25 mouse cellular contexts compared by ENCODE assay signal in genomic region chr6:23124823-23125222, GRCm38 (mm10). TPM values are rescaled to one million over a fixed set of nuclear protein-coding genes. Genes with fewer than 3 reads are reported as not detected.
DNase-seq lines count a peak whose midpoint lies in the region; ATAC-seq and TF ChIP-seq lines count a peak whose summit lies in the region.
"Had no signal": no experiment of that assay in that cellular context is flagged by ENCODE, and none has a peak within 500 bp of the region (broad histone marks: within the 10 kb centered on the region; RNA-seq: fewer than 3 reads in every experiment).

No protein-coding gene starts in this region.

- TF ChIP-seq EP300 in lung, postnatal 0 days (IDR thresholded peaks at IDR 0.05), result no peak

- WGBS in liver, adult 2 months, result 51% methylated on average over 2 of the region's 2 CpGs
- WGBS in liver, embryonic 11.5 days, result 76% methylated on average over 2 of the region's 2 CpGs
- WGBS in lung, embryonic 14.5 days, result 66% methylated on average over 2 of the region's 2 CpGs
- 51% methylated on average over 2 of the region's 2 CpGs for WGBS in lung, postnatal 0 days

- H3K4me2 ChIP-seq in liver, embryonic 11.5 days, result no peak overlapping the region
- no peak overlapping the region for H3K4me2 ChIP-seq in lung, embryonic 14.5 days
- no peak overlapping the region for H3K4me2 ChIP-seq in lung, postnatal 0 days (replicated peaks; ENCODE audit: low read depth, low read length)
- H3K4me2 ChIP-seq: embryonic facial prominence, embryonic 13.5 days; embryonic facial prominence, embryonic 15.5 days; forebrain, embryonic 12.5 days had no signal

- 0 out of 2 replicates have a peak overlapping the region, but pooled peaks have one; percentile 23 for H3K27ac ChIP-seq in liver, adult 2 months (replicated peaks; ENCODE audit: insufficient read depth, low read depth, low read length)
- H3K27ac ChIP-seq in liver, embryonic 11.5 days (ENCODE audit: low read depth, low read length), result no peak overlapping the region
- no peak overlapping the region for H3K27ac ChIP-seq in lung, embryonic 14.5 days (ENCODE audit: low read depth)
- H3K27ac ChIP-seq in lung, postnatal 0 days (ENCODE audit: low read length), result no peak overlapping the region
- H3K27ac ChIP-seq: embryonic facial prominence, embryonic 13.5 days; embryonic facial prominence, embryonic 15.5 days; forebrain, embryonic 10.5 days; forebrain, embryonic 12.5 days had no signal

- no peak for ATAC-seq in liver, embryonic 11.5 days (replicated peaks; ENCODE audit: low FRiP score)
- peak; percentile 41; the same call in 1 of the 2 replicates for ATAC-seq in lung, embryonic 14.5 days (ENCODE audit: insufficient read depth)
- ATAC-seq in lung, postnatal 0 days, result peak; percentile 57
- ATAC-seq: forebrain, embryonic 14.5 days had no signal

- H3K79me2 ChIP-seq in liver, adult 2 months (ENCODE audit: control insufficient read depth, insufficient read depth, low read length), result peaks cover 17% of the 10 kb centered on the region; the same call in 1 of the 2 replicates

- H3K9me3 ChIP-seq in liver, embryonic 11.5 days (ENCODE audit: control insufficient read depth, low read length), result no peaks in the 10 kb centered on the region
- no peaks in the 10 kb centered on the region for H3K9me3 ChIP-seq in lung, embryonic 14.5 days (ENCODE audit: low read depth, low read length)
- H3K9me3 ChIP-seq in lung, postnatal 0 days (ENCODE audit: low read length), result no peaks in the 10 kb centered on the region
- H3K9me3 ChIP-seq: embryonic facial prominence, embryonic 13.5 days; embryonic facial prominence, embryonic 15.5 days; forebrain, embryonic 10.5 days; forebrain, embryonic 12.5 days had no signal

- H3K9ac ChIP-seq in liver, adult 2 months (ENCODE audit: low read depth, low read length), result no peak overlapping the region
- no peak overlapping the region for H3K9ac ChIP-seq in liver, embryonic 11.5 days (ENCODE audit: low read depth, low read length)
- H3K9ac ChIP-seq in lung, embryonic 14.5 days, result no peak overlapping the region
- H3K9ac ChIP-seq in lung, postnatal 0 days (replicated peaks; ENCODE audit: low read depth), result no peak overlapping the region
- H3K9ac ChIP-seq: embryonic facial prominence, embryonic 13.5 days; embryonic facial prominence, embryonic 15.5 days; forebrain, embryonic 12.5 days had no signal

- H3K4me1 ChIP-seq in liver, adult 2 months (ENCODE audit: control insufficient read depth, insufficient read depth, low read length), result peaks cover 20% of the 10 kb centered on the region
- no peaks in the 10 kb centered on the region for H3K4me1 ChIP-seq in liver, embryonic 11.5 days (replicated peaks; ENCODE audit: control insufficient read depth, insufficient read depth, low read length)
- H3K4me1 ChIP-seq in lung, embryonic 14.5 days (ENCODE audit: insufficient read depth), result peaks cover 3% of the 10 kb centered on the region; the same call in 1 of the 2 replicates
- H3K4me1 ChIP-seq in lung, postnatal 0 days (ENCODE audit: insufficient read depth, low read depth, low read length), result no peaks in the 10 kb centered on the region
- H3K4me1 ChIP-seq: embryonic facial prominence, embryonic 15.5 days; forebrain, embryonic 10.5 days; forebrain, embryonic 12.5 days had no signal

- TF ChIP-seq POLR2A in liver, adult 2 months (IDR thresholded peaks at IDR 0.05; ENCODE audit: extremely low read depth, insufficient read depth, low read length), result no peak

- DNase-seq in liver, adult 2 months (ENCODE audit: extremely low read depth, low read depth, low spot score), result peak; percentile 51
- no peak for DNase-seq in liver, embryonic 11.5 days (ENCODE audit: low spot score)
- no peak for DNase-seq in lung, embryonic 14.5 days
- no peak for DNase-seq in lung, postnatal 14 days
- peak; percentile 25 for DNase-seq in lung, postnatal 0 days (ENCODE audit: low spot score)
- no peak for DNase-seq in lung, postnatal 10 days
- DNase-seq: adrenal gland, adult 2 months; adrenal gland, postnatal 10 days; adrenal gland, postnatal 25 days; cerebellum, adult 11 months; cerebellum, adult 18-20 months; cerebellum, adult 8-10 months; cerebellum, adult 9-11 months; cerebellum, postnatal 14 days; cerebellum, postnatal 36 days; embryo, embryonic 11 days had no signal

- peaks cover 18% of the 10 kb centered on the region for H3K36me3 ChIP-seq in liver, adult 2 months (ENCODE audit: control insufficient read depth, insufficient read depth, low read length)
- H3K36me3 ChIP-seq in liver, embryonic 11.5 days (ENCODE audit: control insufficient read depth, insufficient read depth, low read length), result no peaks in the 10 kb centered on the region
- H3K36me3 ChIP-seq in lung, embryonic 14.5 days (ENCODE audit: insufficient read depth), result no peaks in the 10 kb centered on the region
- no peaks in the 10 kb centered on the region for H3K36me3 ChIP-seq in lung, postnatal 0 days (ENCODE audit: insufficient read depth, low read length)
- H3K36me3 ChIP-seq: embryonic facial prominence, embryonic 13.5 days; embryonic facial prominence, embryonic 15.5 days; forebrain, embryonic 10.5 days; forebrain, embryonic 12.5 days had no signal

- no peaks in the 10 kb centered on the region for H3K27me3 ChIP-seq in liver, adult 2 months (ENCODE audit: control insufficient read depth, insufficient read depth, low read length)
- H3K27me3 ChIP-seq in liver, embryonic 11.5 days (replicated peaks; ENCODE audit: control insufficient read depth, insufficient read depth, low read length), result no peaks in the 10 kb centered on the region
- H3K27me3 ChIP-seq in lung, embryonic 14.5 days (ENCODE audit: insufficient read depth, low read length), result no peaks in the 10 kb centered on the region
- H3K27me3 ChIP-seq in lung, postnatal 0 days (replicated peaks; ENCODE audit: insufficient read depth, low read length), result no peaks in the 10 kb centered on the region
- H3K27me3 ChIP-seq: embryonic facial prominence, embryonic 13.5 days; embryonic facial prominence, embryonic 15.5 days; forebrain, embryonic 12.5 days had no signal

- TF ChIP-seq CTCF in liver, adult 2 months (IDR thresholded peaks at IDR 0.05; ENCODE audit: low read depth, low read length), result no peak
- TF ChIP-seq CTCF in lung, embryonic 14.5 days (IDR thresholded peaks at IDR 0.05; ENCODE audit: low read depth), result no peak
- TF ChIP-seq CTCF in lung, postnatal 0 days (IDR thresholded peaks at IDR 0.05), result no peak

- no peak overlapping the region for H3K4me3 ChIP-seq in liver, adult 2 months (ENCODE audit: insufficient read depth, low read depth, low read length)
- H3K4me3 ChIP-seq in liver, embryonic 11.5 days (ENCODE audit: low read depth, low read length), result no peak overlapping the region
- no peak overlapping the region for H3K4me3 ChIP-seq in lung, embryonic 14.5 days (ENCODE audit: low read depth, low read length)
- no peak overlapping the region for H3K4me3 ChIP-seq in lung, postnatal 0 days (ENCODE audit: low read depth, low read length)
- H3K4me3 ChIP-seq: embryonic facial prominence, embryonic 13.5 days; embryonic facial prominence, embryonic 15.5 days; erythroblast, embryonic 14.5 days; forebrain, embryonic 10.5 days; forebrain, embryonic 12.5 days had no signal

RNA-seq across cellular contexts. Expression of gene Aass, which starts 8.0 kb away (rescaled TPM):
- 328 and 378 TPM in 2 replicates for total RNA-seq in liver, adult 2 months (2014; rRNA removed)
- polyA plus RNA-seq in liver, adult 2 months (2012; rRNA removed), result 66.8 and 84.2 TPM in 2 replicates
- polyA plus RNA-seq in liver, embryonic 11.5 days (2014; fragmentation: Nextera tagmentation; extraction: Ambion mirVana), result 21.7 and 26.6 TPM in 2 replicates
- polyA plus RNA-seq in lung, embryonic 14.5 days (2014; fragmentation: Nextera tagmentation; extraction: Ambion mirVana), result 3.1 and 3.6 TPM in 2 replicates
- 1.8 and 1.9 TPM in 2 replicates for polyA plus RNA-seq in lung, postnatal 0 days (2015; fragmentation: Nextera tagmentation; extraction: Ambion mirVana)
- total RNA-seq: common myeloid progenitor, adult 5-6 weeks; MEL had no signal
- polyA plus RNA-seq: C2C12; erythroblast, embryonic 14.5 days had no signal

Comparison
In these comparisons a context has a peak if more than half of its experiments do, and no peak if none do; other contexts are left out.
1. DNase-seq: peak in liver, adult 2 months (single experiment) and lung, postnatal 0 days (single experiment); none in liver, embryonic 11.5 days (single experiment), lung, embryonic 14.5 days (single experiment), lung, postnatal 14 days (single experiment) and lung, postnatal 10 days (single experiment).